Mouse (Mus musculus): Measurements from ENCODE around the gene Plet1. TPM values are rescaled to one million over a fixed set of nuclear protein-coding genes. Genes with fewer than 3 reads are reported as not detected.

The Plet1 gene
- 0.07 and 0.36 TPM in 2 replicates for polyA plus RNA-seq (2015; fragmentation: Nextera tagmentation; extraction: Ambion mirVana)

DNA sequence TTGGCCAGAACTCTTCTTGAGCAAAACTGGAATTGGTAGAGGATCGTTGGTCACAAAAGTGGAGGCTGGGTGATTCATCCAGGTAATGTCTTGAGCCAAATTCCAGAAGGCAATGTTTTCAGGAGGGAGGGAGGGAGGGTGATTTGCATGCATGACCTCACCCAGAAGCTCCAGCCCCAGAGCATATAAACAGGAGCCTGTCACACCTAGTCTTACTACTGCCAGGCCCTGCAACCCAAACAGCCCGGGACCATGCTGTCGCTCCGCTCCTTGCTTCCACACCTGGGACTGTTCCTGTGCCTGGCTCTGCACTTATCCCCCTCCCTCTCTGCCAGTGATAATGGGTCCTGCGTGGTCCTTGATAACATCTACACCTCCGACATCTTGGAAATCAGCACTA lies at the start of gene Plet1:
Gene Plet1, plus strand, starts transcription at position 215 of the 400 bp plus-strand sequence.
- no peak for ATAC-seq (ENCODE audit: low read depth)

GRCm38 (mm10) chr9:50449048-50449447 lies 45.3 kb upstream of the Plet1 start:
- Histone ChIP-seq H3K9ac (no peak overlapping the region), H3K27ac (no peak overlapping the region), H3K9me3 (replicated peaks) (no peaks in the 10 kb centered on the region), H3K4me3 (replicated peaks) (no peak overlapping the region), H3K36me3 (no peaks in the 10 kb centered on the region), H3K27me3 (no peaks in the 10 kb centered on the region), H3K4me1 (replicated peaks) (peaks cover 19% of the 10 kb centered on the region), H3K4me2 (no peak overlapping the region)
- no peak for ATAC-seq (ENCODE audit: low read depth)
- WGBS (ENCODE audit: insufficient replicate concordance) = 59% methylated on average over 13 of the region's 13 CpGs
- no peak for DNase-seq

More for the DNA sequence above, at the start of gene Plet1:
- no peaks in the 10 kb centered on the region for H3K36me3 ChIP-seq
- DNase-seq = no peak
- no peaks in the 10 kb centered on the region for H3K27me3 ChIP-seq
- no peak within 1 kb of the TSS for H3K4me3 ChIP-seq (replicated peaks)
- peaks cover 32% of the 10 kb centered on the region for H3K4me1 ChIP-seq (replicated peaks)
- no peak within 1 kb of the TSS for H3K9ac ChIP-seq
- H3K4me2 ChIP-seq = no peak within 1 kb of the TSS
- H3K9me3 ChIP-seq (replicated peaks) = no peaks in the 10 kb centered on the region
- H3K27ac ChIP-seq = no peak within 1 kb of the TSS
- 73% methylated on average over 6 of the region's 6 CpGs for WGBS (ENCODE audit: insufficient replicate concordance)

DNA sequence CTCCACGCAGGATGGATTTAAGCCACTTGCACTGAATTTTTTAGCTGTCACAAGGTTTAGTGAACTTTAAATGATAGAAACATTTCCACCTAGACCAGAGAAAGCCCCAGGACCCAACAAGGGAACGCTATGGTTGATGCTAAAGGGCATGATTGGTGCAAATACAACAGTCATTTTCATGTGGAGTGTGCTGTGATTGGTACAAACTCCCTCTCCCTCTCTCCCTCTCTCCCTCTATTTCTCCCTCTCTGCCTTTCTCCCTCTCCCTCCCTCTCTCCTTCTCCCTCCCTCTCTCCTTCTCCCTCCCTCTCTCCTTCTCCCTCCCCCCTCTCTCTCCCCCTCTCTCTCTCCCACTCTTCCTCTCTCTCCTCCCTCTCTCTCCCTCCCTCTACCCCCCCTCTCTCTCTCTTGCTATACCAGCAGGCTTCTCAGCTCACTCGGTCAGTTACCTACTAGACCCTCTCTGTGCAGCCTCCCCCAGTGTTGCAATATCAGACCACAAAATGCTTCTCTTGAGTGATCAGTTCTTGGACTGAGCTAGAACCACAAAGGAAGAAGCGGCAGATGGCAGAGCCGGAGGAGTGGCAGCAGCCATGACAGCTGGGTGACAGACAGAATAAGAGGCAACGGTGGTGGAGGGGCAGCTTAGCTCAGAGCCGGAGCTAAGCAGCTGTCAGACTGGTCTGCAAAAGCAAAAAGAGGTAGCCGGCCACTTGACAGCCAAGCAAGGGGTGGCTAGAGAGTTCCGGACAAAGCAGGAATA lies 42.7 kb upstream of the Plet1 start:
- WGBS (ENCODE audit: insufficient replicate concordance) = 24% methylated on average over 9 of the region's 9 CpGs
- DNase-seq (no peak), ATAC-seq (ENCODE audit: low read depth) (0 out of 2 replicates have a peak, but pooled peaks have one; percentile 37)
- Histone ChIP-seq H3K4me3 (replicated peaks) (peak overlapping the region; percentile 20; the same call in 1 of the 2 replicates), H3K27me3 (no peaks in the 10 kb centered on the region), H3K4me1 (replicated peaks) (peaks cover 19% of the 10 kb centered on the region), H3K9me3 (replicated peaks) (no peaks in the 10 kb centered on the region), H3K9ac (peak overlapping the region; percentile 24; the same call in 1 of the 2 replicates), H3K27ac (peak overlapping the region; percentile 36; the same call in 1 of the 2 replicates), H3K4me2 (peak overlapping the region; percentile 47), H3K36me3 (no peaks in the 10 kb centered on the region)

GRCm38 (mm10) chr9:50452303-50452775 lies 42.0 kb upstream of the Plet1 start:
- no peaks in the 10 kb centered on the region for H3K9me3 ChIP-seq (replicated peaks)
- peak overlapping the region; percentile 20; the same call in 1 of the 2 replicates for H3K4me3 ChIP-seq (replicated peaks)
- peaks cover 19% of the 10 kb centered on the region for H3K4me1 ChIP-seq (replicated peaks)
- peak overlapping the region; percentile 36; the same call in 1 of the 2 replicates for H3K27ac ChIP-seq
- H3K4me2 ChIP-seq = peak overlapping the region; percentile 47
- DNase-seq = peak; percentile 67
- WGBS (ENCODE audit: insufficient replicate concordance) = 6% methylated on average over 10 of the region's 10 CpGs
- H3K9ac ChIP-seq = peak overlapping the region; percentile 24; the same call in 1 of the 2 replicates
- peak; percentile 76 for ATAC-seq (ENCODE audit: low read depth)
- H3K36me3 ChIP-seq = no peaks in the 10 kb centered on the region
- no peaks in the 10 kb centered on the region for H3K27me3 ChIP-seq

- Histone ChIP-seq H3K4me1 (replicated peaks) (peaks cover 2% of the 10 kb centered on the region; the same call in 1 of the 2 replicates), H3K9me3 (replicated peaks) (no peaks in the 10 kb centered on the region), H3K9ac (no peak overlapping the region), H3K4me3 (replicated peaks) (no peak overlapping the region), H3K27me3 (no peaks in the 10 kb centered on the region), H3K4me2 (no peak overlapping the region), H3K36me3 (no peaks in the 10 kb centered on the region), H3K27ac (no peak overlapping the region)
- DNase-seq = no peak
- WGBS (ENCODE audit: insufficient replicate concordance) = 63% methylated on average over 7 of the region's 7 CpGs
- no peak for ATAC-seq (ENCODE audit: low read depth)
These were observed 36.7 kb upstream of the Plet1 start for GRCm38 (mm10) chr9:50457596-50457995.

GRCm38 (mm10) chr9:50459537-50459936 lies 34.8 kb upstream of the Plet1 start:
- H3K27ac ChIP-seq = no peak overlapping the region

DNA sequence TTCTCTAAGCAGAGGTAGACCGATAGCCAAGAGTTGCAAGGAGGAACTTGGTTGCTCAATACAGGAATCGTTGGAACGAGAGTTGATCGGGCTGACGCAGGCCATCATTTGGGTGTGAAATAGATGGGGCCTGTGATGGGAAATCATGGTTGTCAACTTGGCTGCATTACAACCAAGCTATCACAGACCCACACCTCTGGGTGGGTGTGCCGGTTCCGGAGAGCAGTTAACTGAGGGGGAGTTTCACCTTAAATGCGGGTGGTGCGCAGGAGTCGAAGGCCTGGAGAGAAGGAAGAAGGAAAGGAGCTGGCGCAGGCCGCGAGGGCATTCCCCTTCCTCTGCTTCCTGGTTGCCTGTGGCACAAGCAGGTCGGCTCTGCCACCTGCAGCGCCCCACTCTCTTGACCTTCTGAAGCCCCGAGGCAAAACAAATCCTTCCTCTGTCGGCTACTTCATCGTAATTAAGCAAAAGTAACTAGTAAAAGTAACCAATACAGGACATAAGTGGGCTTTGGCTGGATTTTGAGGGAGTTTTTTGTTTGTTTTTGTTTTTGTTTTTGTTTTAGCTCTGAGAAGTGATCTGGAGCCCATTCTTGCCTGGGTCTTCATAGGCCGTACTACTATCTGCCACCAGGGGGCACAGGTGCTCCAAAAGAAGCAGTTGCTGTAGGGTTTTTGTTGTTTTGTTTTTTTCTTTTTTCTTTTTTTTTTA lies 31.7 kb upstream of the Plet1 start:
- peak overlapping the region; percentile 24; the same call in 1 of the 2 replicates for H3K9ac ChIP-seq
- ATAC-seq (ENCODE audit: low read depth) (no peak), DNase-seq (peak; percentile 59)

More at GRCm38 (mm10) chr9:50459537-50459936, 34.8 kb upstream of the Plet1 start:
- H3K9me3 ChIP-seq (replicated peaks) = no peaks in the 10 kb centered on the region
- no peaks in the 10 kb centered on the region for H3K36me3 ChIP-seq
- peaks cover 8% of the 10 kb centered on the region; the same call in 1 of the 2 replicates for H3K4me1 ChIP-seq (replicated peaks)
- 13% methylated on average over 2 of the region's 2 CpGs for WGBS (ENCODE audit: insufficient replicate concordance)
- no peak overlapping the region for H3K9ac ChIP-seq
- H3K27me3 ChIP-seq = no peaks in the 10 kb centered on the region
- no peak overlapping the region for H3K4me3 ChIP-seq (replicated peaks)
- no peak overlapping the region for H3K4me2 ChIP-seq
- no peak for DNase-seq
- no peak for ATAC-seq (ENCODE audit: low read depth)

DNA sequence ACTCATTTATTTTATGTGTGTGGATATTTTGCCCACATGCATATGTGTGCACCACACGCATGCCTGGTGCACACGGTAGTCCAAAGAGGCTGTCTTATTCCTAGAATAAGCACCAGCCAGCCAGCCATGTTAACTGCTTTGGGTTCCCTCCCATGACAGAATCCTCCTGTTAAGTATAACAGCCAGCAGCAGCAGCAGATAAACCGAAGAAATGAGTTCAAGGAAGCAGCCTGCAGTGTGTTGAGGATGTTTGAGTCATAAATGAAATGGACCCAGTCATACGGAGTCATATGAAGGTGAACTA lies 31.2 kb upstream of the Plet1 start:
- Histone ChIP-seq H3K9ac (no peak overlapping the region), H3K27ac (no peak overlapping the region), H3K4me3 (replicated peaks) (no peak overlapping the region), H3K4me1 (replicated peaks) (peaks cover 8% of the 10 kb centered on the region; the same call in 1 of the 2 replicates), H3K4me2 (no peak overlapping the region; the same call in 1 of the 2 replicates), H3K36me3 (no peaks in the 10 kb centered on the region), H3K27me3 (no peaks in the 10 kb centered on the region), H3K9me3 (replicated peaks) (no peaks in the 10 kb centered on the region)
- DNase-seq (no peak), ATAC-seq (ENCODE audit: low read depth) (no peak)
- 26% methylated on average over 4 of the region's 4 CpGs for WGBS (ENCODE audit: insufficient replicate concordance)

More for the DNA sequence above, 31.7 kb upstream of the Plet1 start:
- no peaks in the 10 kb centered on the region for H3K9me3 ChIP-seq (replicated peaks)
- peak overlapping the region; percentile 19; the same call in 1 of the 2 replicates for H3K4me3 ChIP-seq (replicated peaks)
- H3K27ac ChIP-seq = no peak overlapping the region
- no peaks in the 10 kb centered on the region for H3K27me3 ChIP-seq
- WGBS (ENCODE audit: insufficient replicate concordance) = 26% methylated on average over 19 of the region's 19 CpGs
- peaks cover 8% of the 10 kb centered on the region; the same call in 1 of the 2 replicates for H3K4me1 ChIP-seq (replicated peaks)
- peak overlapping the region; percentile 54 for H3K4me2 ChIP-seq
- no peaks in the 10 kb centered on the region for H3K36me3 ChIP-seq

- Histone ChIP-seq H3K36me3 (no peaks in the 10 kb centered on the region), H3K9me3 (replicated peaks) (no peaks in the 10 kb centered on the region), H3K4me3 (replicated peaks) (no peak overlapping the region), H3K9ac (no peak overlapping the region), H3K4me2 (no peak overlapping the region), H3K27me3 (no peaks in the 10 kb centered on the region), H3K27ac (no peak overlapping the region), H3K4me1 (replicated peaks) (peaks cover 14% of the 10 kb centered on the region)
- 28% methylated on average over 5 of the region's 5 CpGs for WGBS (ENCODE audit: insufficient replicate concordance)
- no peak for DNase-seq
- no peak for ATAC-seq (ENCODE audit: low read depth)
These were observed 23.8 kb upstream of the Plet1 start for GRCm38 (mm10) chr9:50470377-50471100.

GRCm38 (mm10) chr9:50471181-50471901 lies 23.0 kb upstream of the Plet1 start:
- no peaks in the 10 kb centered on the region for H3K9me3 ChIP-seq (replicated peaks)
- 25% methylated on average over 13 of the region's 13 CpGs for WGBS (ENCODE audit: insufficient replicate concordance)

More at GRCm38 (mm10) chr9:50471181-50471901, 23.0 kb upstream of the Plet1 start:
- ATAC-seq (ENCODE audit: low read depth) (0 out of 2 replicates have a peak, but pooled peaks have one; percentile 34), DNase-seq (no peak)
- H3K27ac ChIP-seq = no peak overlapping the region
- 0 out of 2 replicates have a peak overlapping the region, but pooled peaks have one; percentile 0 for H3K4me2 ChIP-seq
- H3K27me3 ChIP-seq = no peaks in the 10 kb centered on the region
- H3K9ac ChIP-seq = no peak overlapping the region
- H3K4me1 ChIP-seq (replicated peaks) = peaks cover 14% of the 10 kb centered on the region
- H3K36me3 ChIP-seq = no peaks in the 10 kb centered on the region
- H3K4me3 ChIP-seq (replicated peaks) = no peak overlapping the region

Data from liver, embryonic 13.5 days (tissue).